Mouse (Mus musculus) neural tube, embryonic 15.5 days (tissue): ENCODE measurements at regions not wholly inside any gene's neighbourhood (a gene's known extent, or its start where the extent isn't known, plus 50 kb on each side); places are given as distances from the start of the nearest gene placed in this dataset.

Experiments
- ATAC-seq: fragments of 200-750 bp; cut with Nextera tagmentation; 2 replicates; pipeline ENCODE4 v1.8.0; 2017; ENCODE audit warnings: mild to moderate bottlenecking, moderate TSS enrichment, moderate library complexity; ENCODE audit not compliant: low FRiP score
- H3K27ac ChIP-seq: fragments of 300-500 bp; sonication (generic); replicated peaks from 2 replicates; pipeline ENCODE4 v1.5.1; 2015; ENCODE audit warnings: mild to moderate bottlenecking, inconsistent platforms
- H3K27me3 ChIP-seq: fragments of 300-500 bp; sonication (generic); replicated peaks from 2 replicates; pipeline ENCODE4 v1.6.1; 2015; ENCODE audit warnings: inconsistent platforms
- H3K36me3 ChIP-seq: fragments of 300-500 bp; sonication (generic); 2 replicates; pipeline ENCODE4 v1.6.1; 2015; ENCODE audit warnings: inconsistent platforms
- H3K4me1 ChIP-seq: fragments of 300-500 bp; sonication (generic); 2 replicates; pipeline ENCODE4 v1.6.1; 2015; ENCODE audit warnings: inconsistent platforms
- H3K4me2 ChIP-seq: fragments of 300-500 bp; sonication (generic); 2 replicates; pipeline ENCODE4 v1.6.1; 2015; ENCODE audit warnings: inconsistent platforms, mild to moderate bottlenecking, moderate library complexity
- H3K4me3 ChIP-seq: fragments of 300-500 bp; sonication (generic); replicated peaks from 2 replicates; pipeline ENCODE4 v1.5.1; 2015; ENCODE audit warnings: mild to moderate bottlenecking, inconsistent platforms
- H3K9ac ChIP-seq: fragments of 300-500 bp; sonication (generic); replicated peaks from 2 replicates; pipeline ENCODE4 v1.6.1; 2015; ENCODE audit warnings: mild to moderate bottlenecking, inconsistent platforms
- H3K9me3 ChIP-seq: fragments of 300-500 bp; sonication (generic); replicated peaks from 2 replicates; pipeline ENCODE4 v1.6.1; 2016; ENCODE audit warnings: inconsistent platforms
- WGBS: fragments of 180-500 bp; shearing (Covaris S2); methylation state at CpG from one replicate; pipeline ENCODE4 v1.1.7; 2015; ENCODE audit warnings: mixed read lengths; 5-methylcytosine and 5-hydroxymethylcytosine counted together

GRCm38 (mm10) chr5:49642439-49642838 is 117.7 kb upstream of the Kcnip4 start:
- H3K4me1 ChIP-seq: no peaks in the 10 kb centered on the region
- no peaks in the 10 kb centered on the region for H3K9me3 ChIP-seq
- no peak overlapping the region for H3K9ac ChIP-seq
- H3K36me3 ChIP-seq: no peaks in the 10 kb centered on the region
- no peak overlapping the region for H3K4me2 ChIP-seq
- no peak for ATAC-seq
- 84% methylated on average over 2 of the region's 2 CpGs for whole genome bisulfite sequencing
- H3K4me3 ChIP-seq: no peak overlapping the region
- H3K27ac ChIP-seq: no peak overlapping the region
- H3K27me3 ChIP-seq: no peaks in the 10 kb centered on the region

GRCm38 (mm10) chr5:49641206-49641830 is 116.6 kb upstream of the Kcnip4 start:
- no peak overlapping the region for H3K4me3 ChIP-seq
- H3K9me3 ChIP-seq: no peaks in the 10 kb centered on the region
- no peak for ATAC-seq
- WGBS: 76% methylated on average over 12 of the region's 12 CpGs
- no peaks in the 10 kb centered on the region for H3K36me3 ChIP-seq
- H3K9ac ChIP-seq: no peak overlapping the region
- H3K4me2 ChIP-seq: no peak overlapping the region
- no peak overlapping the region for H3K27ac ChIP-seq
- no peaks in the 10 kb centered on the region for H3K27me3 ChIP-seq
- H3K4me1 ChIP-seq: no peaks in the 10 kb centered on the region

GRCm38 (mm10) chr5:49639637-49640036 is 114.9 kb upstream of the Kcnip4 start:
- H3K4me2 ChIP-seq: no peak overlapping the region
- no peak overlapping the region for H3K9ac ChIP-seq
- WGBS: 92% methylated on average over 4 of the region's 4 CpGs
- no peaks in the 10 kb centered on the region for H3K27me3 ChIP-seq
- H3K9me3 ChIP-seq: no peaks in the 10 kb centered on the region
- no peak for ATAC-seq
- H3K4me3 ChIP-seq: no peak overlapping the region
- no peaks in the 10 kb centered on the region for H3K4me1 ChIP-seq
- no peaks in the 10 kb centered on the region for H3K36me3 ChIP-seq
- H3K27ac ChIP-seq: no peak overlapping the region

- Histone ChIP-seq H3K4me2 (no peak overlapping the region), H3K9ac (no peak overlapping the region), H3K27me3 (no peaks in the 10 kb centered on the region), H3K4me3 (no peak overlapping the region), H3K4me1 (no peaks in the 10 kb centered on the region), H3K27ac (no peak overlapping the region), H3K36me3 (no peaks in the 10 kb centered on the region), H3K9me3 (no peaks in the 10 kb centered on the region)
- 62% methylated on average over 1 of the region's 1 CpGs for WGBS
- no peak for ATAC-seq
Measured at GRCm38 (mm10) chr5:49620152-49620551, 95.4 kb upstream of the Kcnip4 start.

DNA sequence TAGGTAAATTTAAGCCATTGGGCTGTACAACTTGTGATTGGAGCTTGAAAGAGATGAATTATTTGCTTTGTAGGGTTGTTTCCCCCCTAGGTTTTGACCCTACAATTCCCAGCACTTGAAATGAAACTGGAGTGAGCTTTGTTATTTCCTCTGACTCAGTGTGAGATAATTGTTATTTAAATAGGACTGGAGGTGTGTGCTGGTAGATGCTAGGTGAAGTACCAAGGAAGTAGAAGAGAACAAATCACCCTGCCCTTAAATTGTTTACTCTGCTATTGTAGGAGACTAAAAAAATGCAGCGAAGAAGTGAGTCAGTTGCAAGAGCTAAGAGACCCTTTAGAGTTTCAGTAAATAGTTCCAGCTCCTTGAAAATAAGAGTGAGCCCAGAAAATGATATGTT is 82.1 kb upstream of the Kcnip4 start:
- ATAC-seq: no peak
- Histone ChIP-seq H3K4me3 (no peak overlapping the region), H3K27me3 (no peaks in the 10 kb centered on the region), H3K9me3 (no peaks in the 10 kb centered on the region), H3K36me3 (no peaks in the 10 kb centered on the region), H3K27ac (no peak overlapping the region), H3K4me2 (no peak overlapping the region), H3K9ac (no peak overlapping the region), H3K4me1 (no peaks in the 10 kb centered on the region)
- 29% methylated on average over 1 of the region's 1 CpGs for WGBS

- Histone ChIP-seq H3K4me1 (no peaks in the 10 kb centered on the region), H3K9me3 (no peaks in the 10 kb centered on the region), H3K4me3 (no peak overlapping the region), H3K4me2 (no peak overlapping the region), H3K36me3 (no peaks in the 10 kb centered on the region), H3K27ac (no peak overlapping the region), H3K9ac (no peak overlapping the region), H3K27me3 (no peaks in the 10 kb centered on the region)
- WGBS: 93% methylated on average over 3 of the region's 3 CpGs
- ATAC-seq: no peak
Measured at GRCm38 (mm10) chr5:49580777-49581176, 56.1 kb upstream of the Kcnip4 start.

DNA sequence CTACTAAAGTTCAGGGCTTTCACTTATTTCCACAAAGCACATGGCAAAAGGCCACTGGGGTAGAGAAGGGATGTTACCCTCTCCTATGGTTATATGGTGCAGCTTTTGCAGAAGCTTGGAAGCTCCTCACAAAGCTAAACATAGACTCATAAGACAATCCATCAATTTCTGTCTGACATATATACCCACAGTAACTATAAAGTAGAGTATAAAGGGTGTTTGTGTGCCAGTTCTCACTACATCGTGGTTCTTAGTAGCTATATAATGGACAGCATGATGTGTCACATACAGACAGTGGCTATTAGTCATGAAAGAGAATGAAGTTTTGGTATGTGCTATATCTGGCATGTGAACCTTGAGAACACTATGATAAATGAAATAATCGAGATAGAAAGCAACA is 51.2 kb upstream of the Kcnip4 start:
- Histone ChIP-seq H3K4me2 (no peak overlapping the region), H3K4me3 (no peak overlapping the region), H3K9ac (no peak overlapping the region), H3K4me1 (no peaks in the 10 kb centered on the region), H3K27ac (no peak overlapping the region), H3K27me3 (no peaks in the 10 kb centered on the region), H3K36me3 (no peaks in the 10 kb centered on the region), H3K9me3 (no peaks in the 10 kb centered on the region)
- 53% methylated on average over 2 of the region's 2 CpGs for WGBS
- ATAC-seq: no peak
